Mouse (Mus musculus) MEL-GATA-1-ER (cell line): ENCODE measurements at regions not wholly inside any gene's neighbourhood (a gene's known extent, or its start where the extent isn't known, plus 50 kb on each side); places are given as distances from the start of the nearest gene placed in this dataset.
A peak's percentile ranks its signal among the peaks of the same experiment; 100 is the strongest.

Source experiments
- DNase-seq: peaks from one replicate; pipeline ENCODE4 v3.0.0-alpha.2; 2012; ENCODE audit warnings: low read depth; ENCODE audit errors: extremely low read depth

- DNase-seq = no peak
Observed at GRCm38 (mm10) chr14:71359581-71359980, 759.9 kb upstream of the Fam160b2 start.

- no peak for DNase-seq
Observed at GRCm38 (mm10) chr14:71338219-71338618, 738.6 kb upstream of the Fam160b2 start.

- DNase-seq = no peak
Observed at GRCm38 (mm10) chr14:71336906-71337305, 737.3 kb upstream of the Fam160b2 start.

GRCm38 (mm10) chr14:71334022-71334421 lies 734.4 kb upstream of the Fam160b2 start:
- DNase-seq = peak; percentile 17

- no peak for DNase-seq
Observed at GRCm38 (mm10) chr14:71329862-71330630, 730.4 kb upstream of the Fam160b2 start.

- DNase-seq = no peak
Observed at GRCm38 (mm10) chr14:71327621-71328020, 728.0 kb upstream of the Fam160b2 start.

- no peak for DNase-seq
Observed at GRCm38 (mm10) chr14:71326521-71327105, 727.0 kb upstream of the Fam160b2 start.

- no peak for DNase-seq
Observed at GRCm38 (mm10) chr14:71315228-71315627, 715.6 kb upstream of the Fam160b2 start.

- no peak for DNase-seq
Observed at GRCm38 (mm10) chr14:71299755-71300154, 700.1 kb upstream of the Fam160b2 start.

- DNase-seq = no peak
Observed at GRCm38 (mm10) chr14:71281568-71281967, 681.9 kb upstream of the Fam160b2 start.

GRCm38 (mm10) chr14:71276309-71276791 lies 676.7 kb upstream of the Fam160b2 start:
- DNase-seq = no peak

GRCm38 (mm10) chr14:71272470-71272869 lies 672.8 kb upstream of the Fam160b2 start:
- DNase-seq = no peak

GRCm38 (mm10) chr14:71257650-71258049 lies 658.0 kb upstream of the Fam160b2 start:
- DNase-seq = no peak

- no peak for DNase-seq
Observed at GRCm38 (mm10) chr14:71254207-71254606, 654.6 kb upstream of the Fam160b2 start.

GRCm38 (mm10) chr14:71252136-71252535 lies 652.5 kb upstream of the Fam160b2 start:
- DNase-seq = no peak

- DNase-seq = no peak
Observed at GRCm38 (mm10) chr14:71251116-71251515, 651.5 kb upstream of the Fam160b2 start.

GRCm38 (mm10) chr14:71249387-71249965 lies 649.8 kb upstream of the Fam160b2 start:
- DNase-seq = peak; percentile 36

GRCm38 (mm10) chr14:71248534-71248933 lies 648.9 kb upstream of the Fam160b2 start:
- DNase-seq = no peak

- no peak for DNase-seq
Observed at GRCm38 (mm10) chr14:71241655-71242390, 642.2 kb upstream of the Fam160b2 start.

GRCm38 (mm10) chr14:71236192-71236591 lies 636.6 kb upstream of the Fam160b2 start:
- DNase-seq = no peak

GRCm38 (mm10) chr14:71234900-71235299 lies 635.3 kb upstream of the Fam160b2 start:
- DNase-seq = peak; percentile 66

- DNase-seq = no peak
Observed at GRCm38 (mm10) chr14:71234276-71234675, 634.6 kb upstream of the Fam160b2 start.
